Mouse (Mus musculus) testis, postnatal 10 days (tissue): ENCODE measurements around the gene Gpd1.
"Not testable (repeated sequence)": the region's sequence is repeated elsewhere in the genome, so short reads cannot be mapped to it uniquely, and the experiment has no call there.

Source experiments
- DNase-seq: peaks from one replicate; pipeline ENCODE4 v3.0.0; 2021; ENCODE audit warnings: low spot score

Gpd1 gene

DNA sequence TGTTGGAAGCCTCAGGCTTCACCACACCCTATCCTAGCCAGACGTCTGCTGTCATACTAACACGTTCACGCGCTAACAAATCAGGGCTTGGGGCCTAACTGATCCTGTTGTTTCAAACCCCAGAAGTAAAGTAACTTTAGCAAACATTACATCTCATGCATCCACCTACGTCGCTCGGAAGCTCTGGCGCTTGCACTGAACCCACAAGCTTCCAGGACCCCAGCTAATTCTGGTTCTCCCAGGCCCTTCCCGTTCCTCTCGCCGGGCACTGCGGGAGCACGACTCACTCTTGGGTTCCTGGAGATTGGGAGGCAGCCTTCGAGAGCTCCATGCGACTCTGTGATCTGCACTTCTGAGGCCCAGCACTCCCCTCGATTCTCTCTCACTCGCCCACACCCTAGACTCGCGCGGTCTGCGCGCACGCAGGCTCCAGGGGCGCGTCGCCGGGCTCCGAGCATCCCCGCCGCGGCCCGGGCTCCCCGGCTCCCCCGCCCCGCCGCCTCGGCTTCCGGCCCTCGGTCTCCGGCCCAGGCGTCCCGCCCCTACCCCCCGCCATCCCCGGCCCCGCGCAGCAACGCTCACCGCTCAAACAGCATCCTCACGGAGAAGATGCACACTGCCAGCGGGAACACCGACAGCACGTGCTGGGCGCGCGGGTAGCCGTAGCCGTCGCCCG lies 54.4 kb downstream of the Gpd1 start:
- DNase-seq = no peak

DNA sequence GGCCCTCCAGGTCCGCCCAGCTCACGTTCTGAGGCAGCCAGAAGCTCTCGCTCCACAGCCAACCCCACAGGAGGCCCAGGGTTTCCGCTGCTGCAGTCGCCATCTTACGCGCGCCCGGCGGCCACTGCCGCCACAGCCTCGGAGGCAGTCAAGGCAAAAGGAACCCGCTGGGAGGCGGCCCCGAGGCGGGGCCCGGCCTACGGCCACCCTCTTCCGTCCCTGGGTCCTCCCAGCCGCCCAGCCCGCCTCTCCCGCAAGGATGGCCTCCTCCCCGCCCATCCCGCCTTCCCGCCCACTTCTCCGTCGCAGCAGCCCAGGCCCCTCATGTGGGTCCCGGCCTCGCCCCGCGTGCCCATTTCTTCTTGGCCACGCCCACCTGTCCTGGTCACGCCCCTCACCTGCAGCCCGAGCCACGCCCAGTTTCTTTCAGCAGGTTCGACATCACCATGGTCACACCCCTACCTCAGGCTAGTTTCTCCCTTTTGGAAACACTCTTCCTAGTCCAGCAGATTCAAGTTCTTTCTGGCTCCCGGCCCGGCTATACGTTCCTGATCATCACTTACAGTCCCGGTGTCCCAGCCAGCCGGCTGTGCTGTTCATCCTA lies 55.1 kb downstream of the Gpd1 start:
- peak; percentile 91 for DNase-seq

DNA sequence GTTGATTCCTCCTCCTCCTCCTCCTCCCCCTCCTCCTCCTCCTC lies 55.4 kb downstream of the Gpd1 start, which contains the start of gene Cers5:
Cers5 (minus strand) TSS at position 5 of the 44 bp plus-strand sequence.
- DNase-seq = not testable (repeated sequence)

DNA sequence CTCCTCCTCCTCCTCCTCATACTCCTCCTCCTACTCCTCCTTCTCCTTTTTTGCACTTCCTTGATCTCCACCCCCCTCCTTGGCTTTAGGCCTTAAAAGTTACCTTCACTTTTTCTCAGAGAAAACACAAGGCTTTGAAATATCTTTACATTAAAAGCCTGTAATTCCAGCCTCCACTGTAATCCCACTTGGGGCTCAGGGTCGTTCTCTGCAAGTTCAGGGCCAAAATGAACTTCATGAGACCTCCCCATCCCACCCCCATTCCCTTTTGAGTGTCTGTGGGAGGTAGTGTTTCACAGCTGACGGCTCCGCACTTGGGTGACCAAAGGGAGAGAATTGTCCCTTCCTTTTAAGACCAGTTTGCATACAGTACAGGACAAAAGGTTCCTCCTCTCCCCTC lies 55.6 kb downstream of the Gpd1 start:
- no peak for DNase-seq
